Mouse (Mus musculus) midbrain, embryonic 11.5 days (tissue): ENCODE results near the gene 1700007K13Rik. TPM values are rescaled to one million over a fixed set of nuclear protein-coding genes. Genes with fewer than 3 reads are reported as not detected.
"Not testable (repeated sequence)": the region's sequence is repeated elsewhere in the genome, so short reads cannot be mapped to it uniquely, and the experiment has no call there.

Experiments
- ATAC-seq: fragments of 200-750 bp; cut with Nextera tagmentation; 2 replicates; pipeline ENCODE4 v1.8.0; 2017; ENCODE audit warnings: moderate TSS enrichment, moderate library complexity; ENCODE audit not compliant: low FRiP score
- DNase-seq: peaks from one replicate; pipeline ENCODE4 v3.0.0; 2015; ENCODE audit warnings: low spot score; ENCODE audit errors: missing footprints
- H3K27ac ChIP-seq: fragments of 300-500 bp; sonication (generic); 2 replicates; pipeline ENCODE4 v1.5.1; 2014; ENCODE audit warnings: low read depth, low read length
- H3K27me3 ChIP-seq: fragments of 300-500 bp; sonication (generic); 2 replicates; pipeline ENCODE4 v1.6.1; 2014; ENCODE audit warnings: mild to moderate bottlenecking, low read length, moderate library complexity, mixed read lengths; ENCODE audit not compliant: control insufficient read depth, insufficient read depth
- H3K36me3 ChIP-seq: fragments of 300-500 bp; sonication (generic); 2 replicates; pipeline ENCODE4 v1.6.1; 2014; ENCODE audit warnings: mild to moderate bottlenecking, low read length, moderate library complexity, mixed read lengths; ENCODE audit not compliant: control insufficient read depth, insufficient read depth
- H3K4me1 ChIP-seq: fragments of 300-500 bp; sonication (generic); 2 replicates; pipeline ENCODE4 v1.6.1; 2014; ENCODE audit warnings: low read length; ENCODE audit not compliant: control insufficient read depth, insufficient read depth
- H3K4me2 ChIP-seq: fragments of 300-500 bp; sonication (generic); 2 replicates; pipeline ENCODE4 v1.6.1; 2014; ENCODE audit warnings: mild to moderate bottlenecking, moderate library complexity
- H3K4me3 ChIP-seq: fragments of 300-500 bp; sonication (generic); 2 replicates; pipeline ENCODE4 v1.5.1; 2014; ENCODE audit warnings: low read depth, low read length
- H3K9ac ChIP-seq: fragments of 300-500 bp; sonication (generic); 2 replicates; pipeline ENCODE4 v1.6.1; 2014; ENCODE audit warnings: low read length
- H3K9me3 ChIP-seq: fragments of 300-500 bp; sonication (generic); 2 replicates; pipeline ENCODE4 v1.6.1; 2016; ENCODE audit warnings: low read length; ENCODE audit not compliant: control insufficient read depth
- WGBS: fragments of 180-500 bp; shearing (Covaris S2); extraction: QIAGEN DNeasy Blood & Tissue Kit; methylation state at CpG from one replicate; pipeline ENCODE4 v1.1.7; 2014; 5-methylcytosine and 5-hydroxymethylcytosine counted together
- polyA plus RNA-seq: library from polyadenylated mRNA; unstranded; fragments of >200 nt; fragmentation: Nextera tagmentation; extraction: Ambion mirVana; gene quantifications from 2 replicates; pipeline ENCODE4 v1.2.1, GENCODE M21; 2014

1700007K13Rik gene
- 0.99 and 1.3 TPM in 2 replicates for polyA plus RNA-seq

- peaks cover 6% of the 10 kb centered on the region for H3K4me1 ChIP-seq
- 4% methylated on average over 25 of the region's 25 CpGs for WGBS
- H3K27ac ChIP-seq: no peak within 1 kb of the TSS
- H3K9ac ChIP-seq: 0 out of 2 replicates have a peak within 1 kb of the TSS, but pooled peaks have one; percentile 10
- peak within 1 kb of the TSS; percentile 13; the same call in 1 of the 2 replicates for H3K4me3 ChIP-seq
- ATAC-seq: peak; percentile 64
- peak within 1 kb of the TSS; percentile 35; the same call in 1 of the 2 replicates for H3K4me2 ChIP-seq
- H3K36me3 ChIP-seq: peaks cover 20% of the 10 kb centered on the region
- no peaks in the 10 kb centered on the region for H3K9me3 ChIP-seq
- peaks cover 5% of the 10 kb centered on the region; the same call in 1 of the 2 replicates for H3K27me3 ChIP-seq
- peak; percentile 93 for DNase-seq
These were observed at the start of gene 1700007K13Rik for GRCm38 (mm10) chr2:28465836-28466518. TSS of gene 1700007K13Rik (minus strand) at chr2:28466332.

GRCm38 (mm10) chr2:28514489-28514888, 48.4 kb upstream of the 1700007K13Rik start:
- Histone ChIP-seq H3K9ac (peak overlapping the region; percentile 96), H3K4me1 (peaks cover 20% of the 10 kb centered on the region)

GRCm38 (mm10) chr2:28513431-28514370, 47.6 kb upstream of the 1700007K13Rik start:
- Histone ChIP-seq H3K9me3 (no peaks in the 10 kb centered on the region), H3K4me3 (peak overlapping the region; percentile 79), H3K4me1 (peaks cover 20% of the 10 kb centered on the region), H3K4me2 (peak overlapping the region; percentile 97), H3K36me3 (no peaks in the 10 kb centered on the region), H3K27ac (peak overlapping the region; percentile 56), H3K27me3 (no peaks in the 10 kb centered on the region), H3K9ac (peak overlapping the region; percentile 96)
- DNase-seq (peak; percentile 94), ATAC-seq (peak; percentile 50)
- 5% methylated on average over 47 of the region's 47 CpGs for WGBS

More at GRCm38 (mm10) chr2:28514489-28514888, 48.4 kb upstream of the 1700007K13Rik start:
- DNase-seq (peak; percentile 98), ATAC-seq (no peak)
- H3K27ac ChIP-seq: no peak overlapping the region
- peak overlapping the region; percentile 97 for H3K4me2 ChIP-seq
- H3K27me3 ChIP-seq: no peaks in the 10 kb centered on the region
- H3K36me3 ChIP-seq: no peaks in the 10 kb centered on the region
- no peaks in the 10 kb centered on the region for H3K9me3 ChIP-seq
- WGBS: 23% methylated on average over 5 of the region's 5 CpGs
- peak overlapping the region; percentile 79 for H3K4me3 ChIP-seq

- peak; percentile 78 for ATAC-seq
These were observed 46.8 kb upstream of the 1700007K13Rik start, which contains the start of gene Ralgds for GRCm38 (mm10) chr2:28512798-28513401. TSS of gene Ralgds (plus strand) at chr2:28513125.

GRCm38 (mm10) chr2:28511600-28511999, 45.5 kb upstream of the 1700007K13Rik start:
- not testable (repeated sequence) for H3K4me2 ChIP-seq, H3K36me3 ChIP-seq, H3K9ac ChIP-seq, H3K4me3 ChIP-seq, H3K9me3 ChIP-seq, H3K27me3 ChIP-seq, H3K4me1 ChIP-seq, ATAC-seq, H3K27ac ChIP-seq
- WGBS: 48% methylated on average over 5 of the region's 5 CpGs
- peak; percentile 80 for DNase-seq

More at GRCm38 (mm10) chr2:28512798-28513401, 46.8 kb upstream of the 1700007K13Rik start, which contains the start of gene Ralgds:
- no peaks in the 10 kb centered on the region for H3K36me3 ChIP-seq
- peak; percentile 97 for DNase-seq
- H3K4me3 ChIP-seq: peak within 1 kb of the TSS; percentile 79
- peak within 1 kb of the TSS; percentile 97 for H3K4me2 ChIP-seq
- WGBS: under 1% methylated on average over 65 of the region's 71 CpGs
- peak within 1 kb of the TSS; percentile 96 for H3K9ac ChIP-seq
- H3K27me3 ChIP-seq: no peaks in the 10 kb centered on the region
- peaks cover 15% of the 10 kb centered on the region for H3K4me1 ChIP-seq
- H3K9me3 ChIP-seq: no peaks in the 10 kb centered on the region
- H3K27ac ChIP-seq: peak within 1 kb of the TSS; percentile 56

- DNase-seq (no peak), ATAC-seq (no peak)
- Histone ChIP-seq H3K4me3 (no peak overlapping the region), H3K27me3 (no peaks in the 10 kb centered on the region), H3K4me2 (no peak overlapping the region), H3K9ac (no peak overlapping the region), H3K4me1 (no peaks in the 10 kb centered on the region), H3K27ac (no peak overlapping the region), H3K9me3 (no peaks in the 10 kb centered on the region), H3K36me3 (no peaks in the 10 kb centered on the region)
- 85% methylated on average over 6 of the region's 6 CpGs for WGBS
These were observed 40.2 kb upstream of the 1700007K13Rik start for GRCm38 (mm10) chr2:28506291-28506690.

- WGBS: 86% methylated on average over 3 of the region's 3 CpGs
- no peak within 1 kb of the TSS for H3K4me3 ChIP-seq
- no peak for ATAC-seq
These were observed 39.7 kb upstream of the 1700007K13Rik start, which contains the start of gene Gm10134 for GRCm38 (mm10) chr2:28505795-28506194. TSS of gene Gm10134 (plus strand) at chr2:28506095.

GRCm38 (mm10) chr2:28504676-28505075, 38.5 kb upstream of the 1700007K13Rik start:
- Histone ChIP-seq H3K36me3 (no peaks in the 10 kb centered on the region), H3K9ac (no peak overlapping the region), H3K27ac (no peak overlapping the region), H3K4me1 (no peaks in the 10 kb centered on the region), H3K27me3 (no peaks in the 10 kb centered on the region), H3K4me3 (no peak overlapping the region), H3K9me3 (no peaks in the 10 kb centered on the region), H3K4me2 (no peak overlapping the region)
- 89% methylated on average over 13 of the region's 13 CpGs for WGBS
- ATAC-seq (no peak), DNase-seq (no peak)

More at GRCm38 (mm10) chr2:28505795-28506194, 39.7 kb upstream of the 1700007K13Rik start, which contains the start of gene Gm10134:
- Histone ChIP-seq H3K4me1 (no peaks in the 10 kb centered on the region), H3K9me3 (no peaks in the 10 kb centered on the region), H3K9ac (no peak within 1 kb of the TSS), H3K27me3 (no peaks in the 10 kb centered on the region), H3K4me2 (no peak within 1 kb of the TSS), H3K27ac (no peak within 1 kb of the TSS), H3K36me3 (no peaks in the 10 kb centered on the region)
- DNase-seq: no peak
